Mouse (Mus musculus): ENCODE data around the gene Foxp1.

Foxp1 gene

GRCm38 (mm10) chr6:99020570-99021444 is 501.7 kb downstream of the Foxp1 start:
- no peak for DNase-seq (ENCODE audit: low spot score)

GRCm38 (mm10) chr6:99019716-99020115 is 502.8 kb downstream of the Foxp1 start:
- no peak for DNase-seq (ENCODE audit: low spot score)

- DNase-seq (ENCODE audit: low spot score): no peak
Measured at GRCm38 (mm10) chr6:99019266-99019665, 503.3 kb downstream of the Foxp1 start.

GRCm38 (mm10) chr6:99013866-99014502 is 508.5 kb downstream of the Foxp1 start:
- no peak for DNase-seq (ENCODE audit: low spot score)

GRCm38 (mm10) chr6:99013119-99013865 is 509.2 kb downstream of the Foxp1 start:
- no peak for DNase-seq (ENCODE audit: low spot score)

GRCm38 (mm10) chr6:99011895-99012584 is 510.5 kb downstream of the Foxp1 start:
- DNase-seq (ENCODE audit: low spot score): no peak

- DNase-seq (ENCODE audit: low spot score): no peak
Measured at GRCm38 (mm10) chr6:99009771-99010170, 512.8 kb downstream of the Foxp1 start.

GRCm38 (mm10) chr6:99008565-99008964 is 514.0 kb downstream of the Foxp1 start:
- DNase-seq (ENCODE audit: low spot score): no peak

- no peak for DNase-seq (ENCODE audit: low spot score)
Measured at GRCm38 (mm10) chr6:99007542-99007941, 515.0 kb downstream of the Foxp1 start.

GRCm38 (mm10) chr6:99004255-99004997 is 518.1 kb downstream of the Foxp1 start:
- DNase-seq (ENCODE audit: low spot score): no peak

- no peak for DNase-seq (ENCODE audit: low spot score)
Measured at GRCm38 (mm10) chr6:99003108-99003709, 519.3 kb downstream of the Foxp1 start.

- no peak for DNase-seq (ENCODE audit: low spot score)
Measured at GRCm38 (mm10) chr6:99001637-99002036, 520.9 kb downstream of the Foxp1 start.

GRCm38 (mm10) chr6:98998971-98999932 is 523.3 kb downstream of the Foxp1 start:
- no peak for DNase-seq (ENCODE audit: low spot score)

GRCm38 (mm10) chr6:98997742-98998141 is 524.8 kb downstream of the Foxp1 start:
- DNase-seq (ENCODE audit: low spot score): no peak

- no peak for DNase-seq (ENCODE audit: low spot score)
Measured at GRCm38 (mm10) chr6:98996822-98997221, 525.7 kb downstream of the Foxp1 start.

- DNase-seq (ENCODE audit: low spot score): no peak
Measured at GRCm38 (mm10) chr6:98996346-98996745, 526.2 kb downstream of the Foxp1 start.

GRCm38 (mm10) chr6:98995681-98996080 is 526.8 kb downstream of the Foxp1 start:
- no peak for DNase-seq (ENCODE audit: low spot score)

GRCm38 (mm10) chr6:98994902-98995301 is 527.6 kb downstream of the Foxp1 start:
- no peak for DNase-seq (ENCODE audit: low spot score)

GRCm38 (mm10) chr6:98994104-98994787 is 528.3 kb downstream of the Foxp1 start:
- DNase-seq (ENCODE audit: low spot score): no peak

Measured in testis, postnatal 10 days (tissue).